Mouse (Mus musculus): ENCODE data around the gene Sfxn2. TPM values are rescaled to one million over a fixed set of nuclear protein-coding genes. Genes with fewer than 3 reads are reported as not detected.
A peak's percentile ranks its signal among the peaks of the same experiment; 100 is the strongest.

The Sfxn2 gene
- polyA plus RNA-seq, 1 experiment from 2014 or later = 9.7 TPM

GRCm38 (mm10) chr19:46628403-46628802 lies 55.2 kb downstream of the Sfxn2 start:
- Histone ChIP-seq H3K4me3 (ENCODE audit: low read depth, low read length) (no peak overlapping the region), H3K27ac (ENCODE audit: low read length) (no peak overlapping the region), H3K27me3 (ENCODE audit: control insufficient read depth, insufficient read depth, low read depth, low read length) (no peaks in the 10 kb centered on the region), H3K36me3 (ENCODE audit: control insufficient read depth, insufficient read depth, low read length) (0 out of 2 replicates have a peak, but pooled peaks cover 3% of the 10 kb centered on the region), H3K4me1 (ENCODE audit: control insufficient read depth, insufficient read depth, low read length) (peaks cover 11% of the 10 kb centered on the region), H3K9ac (ENCODE audit: low read depth, low read length) (no peak overlapping the region), H3K9me3 (replicated peaks; ENCODE audit: control insufficient read depth, low read length, poor library complexity, severe bottlenecking) (no peaks in the 10 kb centered on the region), H3K4me2 (ENCODE audit: low read length) (no peak overlapping the region)
- no peak for ATAC-seq
- WGBS = 86% methylated on average over 10 of the region's 10 CpGs

GRCm38 (mm10) chr19:46629807-46630206 lies 56.6 kb downstream of the Sfxn2 start:
- H3K36me3 ChIP-seq (ENCODE audit: control insufficient read depth, insufficient read depth, low read length) = 0 out of 2 replicates have a peak, but pooled peaks cover 3% of the 10 kb centered on the region
- no peaks in the 10 kb centered on the region for H3K9me3 ChIP-seq (replicated peaks; ENCODE audit: control insufficient read depth, low read length, poor library complexity, severe bottlenecking)
- no peak for ATAC-seq
- 73% methylated on average over 9 of the region's 9 CpGs for WGBS
- no peak overlapping the region for H3K4me3 ChIP-seq (ENCODE audit: low read depth, low read length)
- H3K4me1 ChIP-seq (ENCODE audit: control insufficient read depth, insufficient read depth, low read length) = no peaks in the 10 kb centered on the region
- no peak overlapping the region for H3K27ac ChIP-seq (ENCODE audit: low read length)
- H3K9ac ChIP-seq (ENCODE audit: low read depth, low read length) = no peak overlapping the region
- H3K4me2 ChIP-seq (ENCODE audit: low read length) = no peak overlapping the region
- no peaks in the 10 kb centered on the region for H3K27me3 ChIP-seq (ENCODE audit: control insufficient read depth, insufficient read depth, low read depth, low read length)

- no peak overlapping the region for H3K27ac ChIP-seq (ENCODE audit: low read length)
Measured at GRCm38 (mm10) chr19:46631637-46632036, 58.5 kb downstream of the Sfxn2 start.

GRCm38 (mm10) chr19:46635766-46636165 lies 62.6 kb downstream of the Sfxn2 start:
- 64% methylated on average over 9 of the region's 9 CpGs for WGBS
- no peaks in the 10 kb centered on the region for H3K9me3 ChIP-seq (replicated peaks; ENCODE audit: control insufficient read depth, low read length, poor library complexity, severe bottlenecking)

More at GRCm38 (mm10) chr19:46631637-46632036, 58.5 kb downstream of the Sfxn2 start:
- no peak overlapping the region for H3K4me2 ChIP-seq (ENCODE audit: low read length)
- peaks cover under 1% of the 10 kb centered on the region; the same call in 1 of the 2 replicates for H3K4me1 ChIP-seq (ENCODE audit: control insufficient read depth, insufficient read depth, low read length)
- no peaks in the 10 kb centered on the region for H3K9me3 ChIP-seq (replicated peaks; ENCODE audit: control insufficient read depth, low read length, poor library complexity, severe bottlenecking)
- H3K36me3 ChIP-seq (ENCODE audit: control insufficient read depth, insufficient read depth, low read length) = 0 out of 2 replicates have a peak, but pooled peaks cover 3% of the 10 kb centered on the region
- no peak for ATAC-seq
- H3K27me3 ChIP-seq (ENCODE audit: control insufficient read depth, insufficient read depth, low read depth, low read length) = no peaks in the 10 kb centered on the region
- H3K4me3 ChIP-seq (ENCODE audit: low read depth, low read length) = no peak overlapping the region
- H3K9ac ChIP-seq (ENCODE audit: low read depth, low read length) = no peak overlapping the region
- 77% methylated on average over 9 of the region's 9 CpGs for WGBS

GRCm38 (mm10) chr19:46637598-46637997 lies 64.4 kb downstream of the Sfxn2 start:
- H3K4me3 ChIP-seq (ENCODE audit: low read depth, low read length) = no peak overlapping the region
- no peak for ATAC-seq
- no peak overlapping the region for H3K4me2 ChIP-seq (ENCODE audit: low read length)
- WGBS = 71% methylated on average over 6 of the region's 6 CpGs
- peaks cover 14% of the 10 kb centered on the region for H3K4me1 ChIP-seq (ENCODE audit: control insufficient read depth, insufficient read depth, low read length)
- no peaks in the 10 kb centered on the region for H3K27me3 ChIP-seq (ENCODE audit: control insufficient read depth, insufficient read depth, low read depth, low read length)
- H3K9ac ChIP-seq (ENCODE audit: low read depth, low read length) = no peak overlapping the region
- H3K9me3 ChIP-seq (replicated peaks; ENCODE audit: control insufficient read depth, low read length, poor library complexity, severe bottlenecking) = no peaks in the 10 kb centered on the region
- H3K27ac ChIP-seq (ENCODE audit: low read length) = no peak overlapping the region
- no peaks in the 10 kb centered on the region for H3K36me3 ChIP-seq (ENCODE audit: control insufficient read depth, insufficient read depth, low read length)

More at GRCm38 (mm10) chr19:46635766-46636165, 62.6 kb downstream of the Sfxn2 start:
- no peak overlapping the region for H3K27ac ChIP-seq (ENCODE audit: low read length)
- peaks cover 2% of the 10 kb centered on the region; the same call in 1 of the 2 replicates for H3K4me1 ChIP-seq (ENCODE audit: control insufficient read depth, insufficient read depth, low read length)
- no peaks in the 10 kb centered on the region for H3K36me3 ChIP-seq (ENCODE audit: control insufficient read depth, insufficient read depth, low read length)
- H3K4me2 ChIP-seq (ENCODE audit: low read length) = no peak overlapping the region
- no peak for ATAC-seq
- no peak overlapping the region for H3K4me3 ChIP-seq (ENCODE audit: low read depth, low read length)
- no peaks in the 10 kb centered on the region for H3K27me3 ChIP-seq (ENCODE audit: control insufficient read depth, insufficient read depth, low read depth, low read length)
- H3K9ac ChIP-seq (ENCODE audit: low read depth, low read length) = no peak overlapping the region

- H3K4me2 ChIP-seq (ENCODE audit: low read length) = no peak overlapping the region
- no peaks in the 10 kb centered on the region for H3K36me3 ChIP-seq (ENCODE audit: control insufficient read depth, insufficient read depth, low read length)
- no peak overlapping the region for H3K9ac ChIP-seq (ENCODE audit: low read depth, low read length)
- peaks cover 14% of the 10 kb centered on the region for H3K4me1 ChIP-seq (ENCODE audit: control insufficient read depth, insufficient read depth, low read length)
- H3K27ac ChIP-seq (ENCODE audit: low read length) = no peak overlapping the region
- H3K9me3 ChIP-seq (replicated peaks; ENCODE audit: control insufficient read depth, low read length, poor library complexity, severe bottlenecking) = no peaks in the 10 kb centered on the region
- ATAC-seq = no peak
- no peaks in the 10 kb centered on the region for H3K27me3 ChIP-seq (ENCODE audit: control insufficient read depth, insufficient read depth, low read depth, low read length)
- no peak overlapping the region for H3K4me3 ChIP-seq (ENCODE audit: low read depth, low read length)
Measured at GRCm38 (mm10) chr19:46639053-46639452, 65.9 kb downstream of the Sfxn2 start.

GRCm38 (mm10) chr19:46639496-46639895 lies 66.3 kb downstream of the Sfxn2 start:
- Histone ChIP-seq H3K4me2 (ENCODE audit: low read length) (no peak overlapping the region), H3K27ac (ENCODE audit: low read length) (no peak overlapping the region), H3K4me1 (ENCODE audit: control insufficient read depth, insufficient read depth, low read length) (peaks cover 15% of the 10 kb centered on the region), H3K36me3 (ENCODE audit: control insufficient read depth, insufficient read depth, low read length) (no peaks in the 10 kb centered on the region), H3K27me3 (ENCODE audit: control insufficient read depth, insufficient read depth, low read depth, low read length) (no peaks in the 10 kb centered on the region), H3K4me3 (ENCODE audit: low read depth, low read length) (no peak overlapping the region), H3K9me3 (replicated peaks; ENCODE audit: control insufficient read depth, low read length, poor library complexity, severe bottlenecking) (no peaks in the 10 kb centered on the region), H3K9ac (ENCODE audit: low read depth, low read length) (no peak overlapping the region)
- ATAC-seq = no peak
- WGBS = 93% methylated on average over 14 of the region's 14 CpGs

- Histone ChIP-seq H3K9me3 (replicated peaks; ENCODE audit: control insufficient read depth, low read length, poor library complexity, severe bottlenecking) (no peaks in the 10 kb centered on the region), H3K4me3 (ENCODE audit: low read depth, low read length) (no peak overlapping the region), H3K4me1 (ENCODE audit: control insufficient read depth, insufficient read depth, low read length) (peaks cover 18% of the 10 kb centered on the region), H3K9ac (ENCODE audit: low read depth, low read length) (no peak overlapping the region), H3K27ac (ENCODE audit: low read length) (no peak overlapping the region), H3K27me3 (ENCODE audit: control insufficient read depth, insufficient read depth, low read depth, low read length) (no peaks in the 10 kb centered on the region), H3K4me2 (ENCODE audit: low read length) (no peak overlapping the region), H3K36me3 (ENCODE audit: control insufficient read depth, insufficient read depth, low read length) (no peaks in the 10 kb centered on the region; the same call in 1 of the 2 replicates)
- no peak for ATAC-seq
- 84% methylated on average over 8 of the region's 8 CpGs for WGBS
Measured at GRCm38 (mm10) chr19:46640780-46641179, 67.6 kb downstream of the Sfxn2 start.

GRCm38 (mm10) chr19:46641420-46642085 lies 68.4 kb downstream of the Sfxn2 start:
- peak overlapping the region; percentile 23 for H3K27ac ChIP-seq (ENCODE audit: low read length)
- no peaks in the 10 kb centered on the region; the same call in 1 of the 2 replicates for H3K36me3 ChIP-seq (ENCODE audit: control insufficient read depth, insufficient read depth, low read length)
- peaks cover 18% of the 10 kb centered on the region for H3K4me1 ChIP-seq (ENCODE audit: control insufficient read depth, insufficient read depth, low read length)
- no peaks in the 10 kb centered on the region for H3K9me3 ChIP-seq (replicated peaks; ENCODE audit: control insufficient read depth, low read length, poor library complexity, severe bottlenecking)
- no peak for ATAC-seq
- H3K4me2 ChIP-seq (ENCODE audit: low read length) = peak overlapping the region; percentile 7; the same call in 1 of the 2 replicates
- 65% methylated on average over 19 of the region's 19 CpGs for WGBS
- H3K4me3 ChIP-seq (ENCODE audit: low read depth, low read length) = no peak overlapping the region
- H3K9ac ChIP-seq (ENCODE audit: low read depth, low read length) = 0 out of 2 replicates have a peak overlapping the region, but pooled peaks have one; percentile 13
- no peaks in the 10 kb centered on the region for H3K27me3 ChIP-seq (ENCODE audit: control insufficient read depth, insufficient read depth, low read depth, low read length)

All from midbrain, embryonic 16.5 days (tissue).